Mouse (Mus musculus) Muller cell, postnatal 12 days (primary cell): ENCODE data around the gene Sec24b.

Experiments
- DNase-seq: peaks from one replicate; pipeline ENCODE4 v3.0.0-alpha.2; 2015; ENCODE audit errors: inconsistent ontology term

The Sec24b gene

GRCm38 (mm10) chr3:130061281-130061680 lies at the start of gene Sec24b:
Sec24b (minus strand) TSS chr3:130061553.
- peak; percentile 78 for DNase-seq

GRCm38 (mm10) chr3:130104471-130104870 lies 43.1 kb upstream of the Sec24b start:
- DNase-seq: no peak

DNA sequence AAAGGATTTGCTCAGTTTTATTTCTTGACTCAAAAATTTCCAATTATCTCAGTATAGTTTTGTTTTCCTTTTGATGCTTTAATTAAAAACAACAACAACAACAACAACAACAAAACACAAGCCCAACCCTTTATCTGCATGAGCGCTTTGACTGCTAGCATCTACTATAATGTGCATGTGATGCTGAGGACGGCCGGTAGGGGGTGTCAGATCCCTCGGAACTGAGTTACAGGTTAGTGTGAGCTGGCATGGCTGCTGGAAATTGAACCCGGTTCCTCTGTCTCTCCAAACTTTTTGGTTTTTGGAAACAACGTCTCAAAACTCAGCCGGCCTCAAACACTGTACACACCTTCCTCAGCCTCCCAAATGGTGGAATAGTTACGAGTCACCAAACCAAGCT lies 42.1 kb upstream of the Sec24b start:
- no peak for DNase-seq

GRCm38 (mm10) chr3:130095160-130095781 lies 33.9 kb upstream of the Sec24b start:
- peak; percentile 10 for DNase-seq

- DNase-seq: no peak
Measured at GRCm38 (mm10) chr3:130094125-130094704, 32.9 kb upstream of the Sec24b start.

- no peak for DNase-seq
Measured at GRCm38 (mm10) chr3:130090460-130090859, 29.1 kb upstream of the Sec24b start.

GRCm38 (mm10) chr3:130088654-130089053 lies 27.3 kb upstream of the Sec24b start:
- DNase-seq: no peak

DNA sequence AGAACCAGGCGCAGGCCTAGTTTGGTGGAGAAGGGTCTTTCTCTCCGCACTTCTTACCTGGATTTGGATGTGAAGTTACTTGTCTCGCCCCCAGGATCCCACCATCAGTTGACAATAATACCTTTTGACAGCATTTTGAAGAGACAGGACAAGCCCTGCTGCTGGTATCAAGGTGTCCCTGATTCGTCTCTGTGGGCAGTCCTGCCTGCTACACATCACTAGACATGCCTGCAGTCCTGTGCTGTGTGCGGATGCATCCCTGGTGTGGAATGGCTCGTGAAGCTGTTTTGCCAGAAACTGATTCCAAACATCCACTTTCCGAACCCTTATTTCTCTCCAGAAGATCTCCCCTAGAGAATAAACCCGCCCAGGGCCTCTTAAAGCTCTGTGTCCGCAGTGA lies 26.1 kb upstream of the Sec24b start:
- no peak for DNase-seq

GRCm38 (mm10) chr3:130086372-130087080 lies 25.2 kb upstream of the Sec24b start:
- no peak for DNase-seq

- DNase-seq: no peak
Measured at GRCm38 (mm10) chr3:130083312-130083711, 22.0 kb upstream of the Sec24b start.

GRCm38 (mm10) chr3:130080666-130081065 lies 19.3 kb upstream of the Sec24b start:
- DNase-seq: no peak

GRCm38 (mm10) chr3:130079794-130080193 lies 18.4 kb upstream of the Sec24b start:
- DNase-seq: peak; percentile 50

DNA sequence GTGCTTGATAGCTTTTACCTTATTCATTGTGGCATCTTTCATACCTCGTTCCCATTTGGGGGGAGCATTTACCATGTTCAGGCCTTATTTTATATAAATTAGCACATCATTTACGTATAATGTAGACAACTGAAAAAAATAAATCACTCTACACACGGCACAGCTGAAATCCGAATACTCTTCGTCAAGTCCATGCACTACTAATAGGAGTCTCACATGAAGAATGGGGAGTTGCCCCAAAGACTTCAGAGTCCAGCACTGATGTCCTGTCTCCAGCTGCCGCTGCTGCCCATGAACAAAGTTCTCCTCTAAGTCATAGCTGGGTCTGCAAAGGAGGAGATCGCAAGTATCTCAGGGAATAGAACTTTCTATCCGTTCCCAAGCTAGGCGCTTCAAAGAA lies 15.9 kb upstream of the Sec24b start:
- DNase-seq: no peak

GRCm38 (mm10) chr3:130075746-130076145 lies 14.4 kb upstream of the Sec24b start:
- no peak for DNase-seq

- DNase-seq: no peak
Measured at GRCm38 (mm10) chr3:130073085-130073484, 11.7 kb upstream of the Sec24b start.

- no peak for DNase-seq
Measured at GRCm38 (mm10) chr3:130071918-130072317, 10.6 kb upstream of the Sec24b start.

DNA sequence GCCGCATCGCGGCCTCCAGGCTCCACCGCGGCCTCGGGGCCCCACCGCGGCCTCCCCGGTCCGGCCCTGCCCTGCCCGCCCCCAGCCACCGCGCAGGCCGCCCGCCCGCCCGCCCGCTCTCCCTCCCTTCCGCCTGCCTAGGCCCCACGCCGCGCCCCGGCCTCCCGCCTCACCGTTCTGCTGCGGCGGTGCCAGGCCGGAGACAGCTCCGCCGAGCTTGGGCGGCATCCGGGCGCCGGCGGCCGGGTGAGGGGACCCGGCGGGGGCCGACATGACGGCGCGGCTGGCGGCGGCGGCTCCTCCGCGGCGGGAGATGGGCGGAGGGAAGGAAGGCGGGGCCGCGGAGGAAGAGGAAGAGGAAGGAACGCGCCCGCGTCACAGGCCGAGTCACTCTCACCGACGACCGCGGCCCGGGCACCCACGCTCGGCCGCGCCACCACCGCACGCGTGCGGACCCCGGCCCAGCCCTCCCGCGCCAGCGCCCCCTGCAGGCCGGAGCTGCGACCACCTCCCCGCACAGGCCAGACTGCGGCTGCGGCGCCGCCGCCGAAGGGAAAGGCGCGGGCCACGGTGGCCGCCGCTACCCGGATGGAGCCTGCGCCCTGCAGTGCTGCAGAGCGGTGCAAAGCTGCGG lies 840 bp downstream of the Sec24b start:
- peak; percentile 87 for DNase-seq

- DNase-seq: no peak
Measured at GRCm38 (mm10) chr3:130059805-130060395, 1.5 kb downstream of the Sec24b start.

DNA sequence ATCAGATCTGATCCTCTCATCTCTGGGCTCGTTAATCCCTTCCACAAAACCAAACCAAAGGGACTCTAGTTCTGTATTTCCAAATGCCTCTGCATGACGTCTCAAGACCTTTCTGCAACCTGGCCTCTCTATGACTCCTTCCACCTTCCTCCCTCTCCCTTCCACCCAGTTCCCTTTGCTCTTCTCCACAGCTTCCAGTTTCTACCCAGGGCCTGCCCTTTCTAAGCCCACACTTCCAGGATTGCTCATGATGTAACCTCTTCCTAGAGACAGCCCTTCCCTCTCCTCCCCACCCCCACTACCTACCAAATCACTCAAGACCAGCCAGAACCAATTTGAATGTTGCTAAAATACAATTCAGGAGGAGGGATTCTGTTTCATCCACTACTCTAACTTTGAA lies 2.9 kb downstream of the Sec24b start:
- peak; percentile 47 for DNase-seq

GRCm38 (mm10) chr3:130057569-130058345 lies 3.6 kb downstream of the Sec24b start:
- DNase-seq: peak; percentile 62
